Mouse (Mus musculus) heart, adult 9 months (tissue): ENCODE measurements around the gene Wasf1.

Experiments used
- DNase-seq, 2 experiments: peaks; one replicate each; pipeline ENCODE4 v3.0.0; 2022; ENCODE audit warnings: low spot score in 2 of 2

Gene Wasf1

GRCm38 (mm10) chr10:40882831-40883643 lies at the start of gene Wasf1, which contains the start of gene Cdc40:
TSS of gene Wasf1 (plus strand) at chr10:40883475.
TSS of gene Cdc40 (minus strand) at chr10:40883311.
- peak; percentile 95 for DNase-seq

- peak; percentile 9 to 19 for DNase-seq
Measured at GRCm38 (mm10) chr10:40840086-40840485, 43.2 kb upstream of the Wasf1 start.

- no peak for DNase-seq
Measured at GRCm38 (mm10) chr10:40843841-40844240, 39.4 kb upstream of the Wasf1 start.

- peak in 1 of 2 experiments; percentile 6 for DNase-seq
Measured at GRCm38 (mm10) chr10:40844546-40844945, 38.7 kb upstream of the Wasf1 start.

- DNase-seq = no peak
Measured at GRCm38 (mm10) chr10:40845626-40846025, 37.6 kb upstream of the Wasf1 start.

GRCm38 (mm10) chr10:40847176-40847874 lies 36.0 kb upstream of the Wasf1 start:
- no peak for DNase-seq

- no peak for DNase-seq
Measured at GRCm38 (mm10) chr10:40850644-40851043, 32.6 kb upstream of the Wasf1 start.

GRCm38 (mm10) chr10:40851138-40851537 lies 32.1 kb upstream of the Wasf1 start:
- no peak for DNase-seq

- DNase-seq = no peak
Measured at GRCm38 (mm10) chr10:40855616-40856015, 27.7 kb upstream of the Wasf1 start.

GRCm38 (mm10) chr10:40856703-40857102 lies 26.6 kb upstream of the Wasf1 start:
- DNase-seq = no peak

GRCm38 (mm10) chr10:40857599-40857998 lies 25.7 kb upstream of the Wasf1 start:
- no peak for DNase-seq

- no peak for DNase-seq
Measured at GRCm38 (mm10) chr10:40868081-40868480, 15.2 kb upstream of the Wasf1 start.

- DNase-seq = no peak
Measured at GRCm38 (mm10) chr10:40871301-40871700, 12.0 kb upstream of the Wasf1 start.

- DNase-seq = no peak
Measured at GRCm38 (mm10) chr10:40872052-40872451, 11.2 kb upstream of the Wasf1 start.

- DNase-seq = no peak
Measured at GRCm38 (mm10) chr10:40878246-40878645, 5.0 kb upstream of the Wasf1 start.

GRCm38 (mm10) chr10:40879969-40880368 lies 3.3 kb upstream of the Wasf1 start:
- no peak for DNase-seq

GRCm38 (mm10) chr10:40881236-40881635 lies 2.0 kb upstream of the Wasf1 start:
- DNase-seq = peak in 1 of 2 experiments; percentile 1

- DNase-seq = no peak
Measured at GRCm38 (mm10) chr10:40882333-40882732, 942 bp upstream of the Wasf1 start.

- DNase-seq = peak in 1 of 2 experiments; percentile 6
Measured at GRCm38 (mm10) chr10:40883644-40884278, 486 bp downstream of the Wasf1 start.

GRCm38 (mm10) chr10:40884279-40884806 lies 1.1 kb downstream of the Wasf1 start:
- DNase-seq = peak in 1 of 2 experiments; percentile 6

GRCm38 (mm10) chr10:40885432-40885831 lies 2.2 kb downstream of the Wasf1 start:
- no peak for DNase-seq

- DNase-seq = no peak
Measured at GRCm38 (mm10) chr10:40887316-40887715, 4.0 kb downstream of the Wasf1 start.
